Mouse (Mus musculus): Measurements from ENCODE around the gene Scamp2.

- TF ChIP-seq CTCF (IDR thresholded peaks at IDR 0.05; ENCODE audit: low read depth, low read length) (no peak), POLR2A (IDR thresholded peaks at IDR 0.05; ENCODE audit: borderline replicate concordance, low read depth, low read length) (no peak)
Observed at GRCm38 (mm10) chr9:57612587-57612986, 51.8 kb downstream of the Scamp2 start.
